Mouse (Mus musculus): ENCODE data around the gene Kctd8. TPM values are rescaled to one million over a fixed set of nuclear protein-coding genes. Genes with fewer than 3 reads are reported as not detected.

Gene Kctd8
- polyA plus RNA-seq, 1 experiment from 2014 or later: 9.8 TPM

DNA sequence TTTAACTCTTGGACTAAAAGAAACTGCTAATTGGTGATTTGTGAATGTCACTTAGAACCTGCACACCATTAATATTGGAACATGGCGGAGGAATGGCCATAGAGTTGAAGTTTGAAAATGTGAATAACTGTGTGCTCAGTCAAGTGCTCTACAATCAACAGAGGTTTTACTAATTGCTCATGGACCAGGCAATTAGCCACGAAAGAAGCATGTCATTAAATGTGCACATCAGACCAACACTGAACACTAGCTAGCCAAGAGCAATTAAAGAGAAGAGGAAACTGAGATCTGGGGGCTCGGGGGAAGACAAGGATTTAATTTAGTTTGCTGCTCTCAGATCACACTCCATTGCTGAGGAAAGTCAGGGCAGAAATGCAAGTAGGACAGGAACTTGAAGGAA is 126.3 kb downstream of the Kctd8 start:
- no peak for ATAC-seq
- 17% methylated on average over 3 of the region's 3 CpGs for WGBS
- Histone ChIP-seq H3K27me3 (replicated peaks; ENCODE audit: control insufficient read depth, insufficient read depth, low read length) (no peaks in the 10 kb centered on the region), H3K27ac (ENCODE audit: low read length) (no peak overlapping the region), H3K36me3 (ENCODE audit: control insufficient read depth, insufficient read depth) (no peaks in the 10 kb centered on the region), H3K4me2 (ENCODE audit: low read length) (no peak overlapping the region), H3K4me3 (replicated peaks; ENCODE audit: low read length) (no peak overlapping the region), H3K9ac (replicated peaks; ENCODE audit: low read depth, low read length) (no peak overlapping the region), H3K9me3 (ENCODE audit: control insufficient read depth, low read length) (no peaks in the 10 kb centered on the region), H3K4me1 (replicated peaks; ENCODE audit: control insufficient read depth, insufficient read depth, low read length) (no peaks in the 10 kb centered on the region)

DNA sequence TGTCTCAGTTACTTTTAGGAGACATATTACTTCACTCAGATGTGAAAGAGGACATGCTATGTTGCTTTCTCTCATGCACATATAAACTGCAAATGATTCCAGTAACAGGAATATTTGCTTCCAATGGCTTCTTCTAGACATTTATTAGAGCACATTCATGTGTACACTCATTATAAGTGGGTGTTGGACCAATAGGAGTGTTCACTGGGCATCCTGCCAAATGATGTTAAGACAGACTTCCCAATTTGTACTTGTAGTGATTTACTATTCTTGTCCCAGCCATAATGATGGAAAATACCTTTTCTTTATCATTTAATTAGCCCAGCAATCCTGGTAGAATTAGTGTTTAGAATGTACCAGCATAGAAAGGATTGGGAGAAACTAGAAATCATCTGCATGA is 132.1 kb downstream of the Kctd8 start:
- H3K4me2 ChIP-seq (ENCODE audit: low read length): no peak overlapping the region
- H3K36me3 ChIP-seq (ENCODE audit: control insufficient read depth, insufficient read depth): no peaks in the 10 kb centered on the region
- H3K9ac ChIP-seq (replicated peaks; ENCODE audit: low read depth, low read length): no peak overlapping the region
- no peaks in the 10 kb centered on the region for H3K27me3 ChIP-seq (replicated peaks; ENCODE audit: control insufficient read depth, insufficient read depth, low read length)
- H3K27ac ChIP-seq (ENCODE audit: low read length): no peak overlapping the region
- H3K4me3 ChIP-seq (replicated peaks; ENCODE audit: low read length): no peak overlapping the region
- no peaks in the 10 kb centered on the region for H3K4me1 ChIP-seq (replicated peaks; ENCODE audit: control insufficient read depth, insufficient read depth, low read length)
- no peaks in the 10 kb centered on the region for H3K9me3 ChIP-seq (ENCODE audit: control insufficient read depth, low read length)
- ATAC-seq: no peak

DNA sequence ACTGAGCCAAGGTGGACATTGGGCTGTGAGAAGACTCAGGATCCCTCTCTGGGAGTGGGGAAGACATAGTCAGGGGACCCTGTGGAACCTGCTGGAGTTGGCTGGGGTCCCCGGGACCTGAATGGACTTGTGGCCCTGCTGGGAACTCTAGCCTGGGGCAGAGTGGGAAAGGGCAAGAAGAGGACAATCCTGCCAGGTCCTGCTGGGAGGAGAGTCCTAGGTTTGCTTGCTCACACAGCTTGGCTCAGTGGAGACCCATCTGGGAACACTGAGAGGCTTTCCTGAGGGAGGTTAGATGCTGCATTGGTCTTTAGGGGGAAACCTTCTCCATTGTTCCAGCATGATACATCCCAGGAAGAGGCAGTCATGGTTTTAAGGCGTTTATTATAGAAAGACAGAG is 133.8 kb downstream of the Kctd8 start:
- H3K4me1 ChIP-seq (replicated peaks; ENCODE audit: control insufficient read depth, insufficient read depth, low read length): no peaks in the 10 kb centered on the region
- no peaks in the 10 kb centered on the region for H3K27me3 ChIP-seq (replicated peaks; ENCODE audit: control insufficient read depth, insufficient read depth, low read length)
- no peak overlapping the region for H3K4me2 ChIP-seq (ENCODE audit: low read length)
- 88% methylated on average over 2 of the region's 2 CpGs for WGBS
- H3K9me3 ChIP-seq (ENCODE audit: control insufficient read depth, low read length): no peaks in the 10 kb centered on the region
- no peak overlapping the region for H3K4me3 ChIP-seq (replicated peaks; ENCODE audit: low read length)
- no peak for ATAC-seq
- no peaks in the 10 kb centered on the region for H3K36me3 ChIP-seq (ENCODE audit: control insufficient read depth, insufficient read depth)
- no peak overlapping the region for H3K27ac ChIP-seq (ENCODE audit: low read length)
- H3K9ac ChIP-seq (replicated peaks; ENCODE audit: low read depth, low read length): no peak overlapping the region

DNA sequence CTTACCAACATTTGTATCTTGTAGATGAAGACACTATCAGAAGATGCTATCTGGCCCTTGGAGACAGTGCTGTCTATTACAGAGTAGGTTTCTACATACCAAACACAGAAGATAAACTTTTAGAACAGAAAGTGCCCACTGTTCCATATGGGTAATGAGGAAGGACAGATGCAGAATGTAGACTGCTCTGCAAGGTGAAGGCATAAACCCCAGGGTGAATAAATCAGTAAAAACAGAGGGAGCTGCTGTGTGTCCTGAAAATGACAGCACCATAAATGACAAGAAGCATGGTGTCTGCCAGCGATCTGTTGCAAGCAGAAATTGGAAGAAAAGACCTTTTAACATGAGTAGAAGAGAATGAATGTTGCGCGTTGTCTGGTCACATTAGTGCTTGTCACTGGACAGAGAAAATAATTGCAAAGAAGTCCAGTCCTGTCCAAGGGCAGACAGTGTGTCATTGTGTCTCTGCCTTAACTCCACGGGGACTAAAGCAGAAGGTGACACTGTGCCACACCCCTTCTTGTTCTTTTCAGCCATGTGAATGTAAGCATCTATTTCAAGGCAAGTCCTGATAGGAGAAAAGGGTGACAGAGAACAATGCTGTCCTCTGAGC is 181.5 kb downstream of the Kctd8 start:
- Histone ChIP-seq H3K4me2 (ENCODE audit: low read length) (no peak overlapping the region), H3K27ac (ENCODE audit: low read length) (no peak overlapping the region), H3K4me1 (replicated peaks; ENCODE audit: control insufficient read depth, insufficient read depth, low read length) (no peaks in the 10 kb centered on the region), H3K4me3 (replicated peaks; ENCODE audit: low read length) (no peak overlapping the region), H3K9me3 (ENCODE audit: control insufficient read depth, low read length) (no peaks in the 10 kb centered on the region), H3K36me3 (ENCODE audit: control insufficient read depth, insufficient read depth) (no peaks in the 10 kb centered on the region), H3K9ac (replicated peaks; ENCODE audit: low read depth, low read length) (no peak overlapping the region), H3K27me3 (replicated peaks; ENCODE audit: control insufficient read depth, insufficient read depth, low read length) (no peaks in the 10 kb centered on the region)
- WGBS: 67% methylated on average over 4 of the region's 4 CpGs
- no peak for ATAC-seq

DNA sequence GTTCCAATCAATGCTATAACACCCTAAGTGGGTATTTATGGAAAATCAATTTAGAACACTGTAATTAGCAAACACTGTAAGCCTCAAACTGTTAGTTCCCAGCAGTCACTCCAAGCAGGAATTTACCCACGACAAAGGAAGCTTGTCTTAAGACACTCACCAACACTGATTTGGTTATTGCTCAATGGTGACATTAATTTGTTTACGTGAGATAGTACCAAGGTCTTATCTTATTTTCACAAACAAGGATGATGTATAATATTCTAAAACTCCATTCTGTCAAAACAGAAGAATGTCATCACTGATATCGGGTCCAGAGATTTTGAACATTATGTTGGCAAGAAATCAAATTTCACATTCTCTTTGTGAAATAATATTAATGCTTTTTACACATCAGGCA is 185.0 kb downstream of the Kctd8 start:
- Histone ChIP-seq H3K27me3 (replicated peaks; ENCODE audit: control insufficient read depth, insufficient read depth, low read length) (no peaks in the 10 kb centered on the region), H3K36me3 (ENCODE audit: control insufficient read depth, insufficient read depth) (no peaks in the 10 kb centered on the region), H3K4me2 (ENCODE audit: low read length) (no peak overlapping the region), H3K27ac (ENCODE audit: low read length) (no peak overlapping the region), H3K9me3 (ENCODE audit: control insufficient read depth, low read length) (no peaks in the 10 kb centered on the region), H3K4me3 (replicated peaks; ENCODE audit: low read length) (no peak overlapping the region), H3K4me1 (replicated peaks; ENCODE audit: control insufficient read depth, insufficient read depth, low read length) (no peaks in the 10 kb centered on the region), H3K9ac (replicated peaks; ENCODE audit: low read depth, low read length) (no peak overlapping the region)
- 76% methylated on average over 3 of the region's 3 CpGs for WGBS
- no peak for ATAC-seq

DNA sequence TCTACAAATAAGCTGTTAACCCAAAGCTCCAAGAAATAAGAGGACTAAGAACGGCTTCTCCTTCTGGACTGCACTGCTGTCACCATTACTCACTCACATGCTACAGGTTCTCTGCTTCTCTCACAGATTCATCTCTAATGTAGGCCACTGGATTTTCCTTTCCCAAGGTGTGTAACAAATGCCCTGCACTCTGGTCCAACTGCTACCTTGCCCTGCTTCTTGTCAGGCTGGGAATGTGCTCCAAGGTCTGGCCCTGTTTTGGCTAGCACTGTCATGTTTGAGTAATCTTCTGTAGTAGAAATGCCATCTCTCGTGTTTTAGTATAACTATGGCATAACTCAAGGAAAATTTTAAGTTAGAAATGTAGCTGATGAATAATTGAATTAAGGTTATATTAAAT is 195.7 kb downstream of the Kctd8 start:
- WGBS: 95% methylated on average over 2 of the region's 2 CpGs
- H3K4me3 ChIP-seq (replicated peaks; ENCODE audit: low read length): no peak overlapping the region
- H3K9ac ChIP-seq (replicated peaks; ENCODE audit: low read depth, low read length): no peak overlapping the region
- ATAC-seq: no peak
- H3K27ac ChIP-seq (ENCODE audit: low read length): no peak overlapping the region
- no peaks in the 10 kb centered on the region for H3K27me3 ChIP-seq (replicated peaks; ENCODE audit: control insufficient read depth, insufficient read depth, low read length)
- no peaks in the 10 kb centered on the region for H3K9me3 ChIP-seq (ENCODE audit: control insufficient read depth, low read length)
- H3K36me3 ChIP-seq (ENCODE audit: control insufficient read depth, insufficient read depth): no peaks in the 10 kb centered on the region
- no peak overlapping the region for H3K4me2 ChIP-seq (ENCODE audit: low read length)
- no peaks in the 10 kb centered on the region for H3K4me1 ChIP-seq (replicated peaks; ENCODE audit: control insufficient read depth, insufficient read depth, low read length)

DNA sequence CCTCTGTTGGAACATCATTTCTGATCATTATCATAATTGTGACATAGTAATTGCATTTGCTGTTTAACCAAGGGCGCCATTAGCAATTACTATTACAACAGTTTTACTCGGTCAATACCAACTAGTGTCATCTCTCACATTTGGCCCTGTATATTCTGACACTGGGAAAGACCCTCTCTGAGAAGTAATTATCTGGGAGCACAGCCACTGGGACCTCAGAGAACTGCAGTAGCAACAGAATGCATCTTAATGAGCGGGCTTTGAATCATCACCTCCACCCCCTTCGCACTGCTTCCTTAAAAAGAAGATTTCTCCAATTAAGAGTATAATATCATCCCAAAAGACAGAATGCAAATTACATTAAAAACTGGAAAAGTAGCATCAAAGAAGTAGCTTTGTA is 200.4 kb downstream of the Kctd8 start:
- H3K27me3 ChIP-seq (replicated peaks; ENCODE audit: control insufficient read depth, insufficient read depth, low read length): no peaks in the 10 kb centered on the region
- no peaks in the 10 kb centered on the region for H3K36me3 ChIP-seq (ENCODE audit: control insufficient read depth, insufficient read depth)
- no peaks in the 10 kb centered on the region for H3K9me3 ChIP-seq (ENCODE audit: control insufficient read depth, low read length)
- H3K4me3 ChIP-seq (replicated peaks; ENCODE audit: low read length): no peak overlapping the region
- no peak overlapping the region for H3K27ac ChIP-seq (ENCODE audit: low read length)
- H3K4me2 ChIP-seq (ENCODE audit: low read length): no peak overlapping the region
- 61% methylated on average over 4 of the region's 4 CpGs for WGBS
- H3K4me1 ChIP-seq (replicated peaks; ENCODE audit: control insufficient read depth, insufficient read depth, low read length): no peaks in the 10 kb centered on the region
- no peak for ATAC-seq
- no peak overlapping the region for H3K9ac ChIP-seq (replicated peaks; ENCODE audit: low read depth, low read length)

DNA sequence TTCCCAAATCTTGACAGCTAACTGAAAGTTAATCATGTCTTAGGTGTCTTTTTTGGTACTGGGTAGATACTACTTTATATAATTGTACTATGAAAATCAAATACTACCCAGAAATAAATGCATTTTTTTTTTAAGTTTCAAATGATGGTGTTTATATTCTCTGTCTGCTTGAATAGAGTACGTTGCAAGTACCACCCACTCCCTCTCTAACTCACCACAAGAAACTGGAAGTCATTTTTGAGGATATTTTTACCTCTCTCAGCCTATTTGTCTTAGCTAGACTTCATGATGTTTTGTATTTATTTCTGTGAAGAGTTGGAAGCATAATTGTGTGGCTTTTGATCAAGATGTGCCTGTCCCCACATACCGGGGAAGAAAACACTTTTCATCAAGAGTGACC is 232.8 kb downstream of the Kctd8 start:
- 81% methylated on average over 2 of the region's 2 CpGs for WGBS

DNA sequence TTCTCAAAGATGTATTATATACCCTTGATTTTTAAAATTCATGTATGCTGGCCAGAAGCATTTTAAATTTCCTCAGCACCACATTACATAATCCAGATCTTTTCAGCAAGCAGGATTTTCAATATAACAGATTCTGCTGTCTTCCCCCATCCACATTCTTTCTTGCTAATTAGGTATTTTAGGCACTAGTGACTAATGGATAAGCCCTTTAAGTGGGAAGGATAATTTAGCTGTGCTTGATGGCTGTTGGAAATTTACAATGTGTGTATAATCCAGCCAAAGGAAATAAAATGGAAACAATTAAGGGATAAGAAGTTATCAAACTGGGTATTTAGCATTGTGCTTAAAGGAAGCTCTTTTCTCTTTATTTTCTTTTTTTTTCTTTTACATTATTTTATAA is 252.6 kb downstream of the Kctd8 start:
- H3K4me1 ChIP-seq (replicated peaks; ENCODE audit: control insufficient read depth, insufficient read depth, low read length): no peaks in the 10 kb centered on the region
- no peak overlapping the region for H3K9ac ChIP-seq (replicated peaks; ENCODE audit: low read depth, low read length)
- H3K9me3 ChIP-seq (ENCODE audit: control insufficient read depth, low read length): no peaks in the 10 kb centered on the region
- ATAC-seq: no peak
- no peaks in the 10 kb centered on the region for H3K27me3 ChIP-seq (replicated peaks; ENCODE audit: control insufficient read depth, insufficient read depth, low read length)
- H3K27ac ChIP-seq (ENCODE audit: low read length): no peak overlapping the region
- H3K4me3 ChIP-seq (replicated peaks; ENCODE audit: low read length): no peak overlapping the region
- H3K36me3 ChIP-seq (ENCODE audit: control insufficient read depth, insufficient read depth): no peaks in the 10 kb centered on the region
- H3K4me2 ChIP-seq (ENCODE audit: low read length): no peak overlapping the region

More for the DNA sequence above, 232.8 kb downstream of the Kctd8 start:
- Histone ChIP-seq H3K27ac (ENCODE audit: low read length) (no peak overlapping the region), H3K4me1 (replicated peaks; ENCODE audit: control insufficient read depth, insufficient read depth, low read length) (no peaks in the 10 kb centered on the region), H3K36me3 (ENCODE audit: control insufficient read depth, insufficient read depth) (no peaks in the 10 kb centered on the region), H3K9me3 (ENCODE audit: control insufficient read depth, low read length) (no peaks in the 10 kb centered on the region), H3K27me3 (replicated peaks; ENCODE audit: control insufficient read depth, insufficient read depth, low read length) (no peaks in the 10 kb centered on the region), H3K4me2 (ENCODE audit: low read length) (no peak overlapping the region), H3K9ac (replicated peaks; ENCODE audit: low read depth, low read length) (no peak overlapping the region), H3K4me3 (replicated peaks; ENCODE audit: low read length) (no peak overlapping the region)
- ATAC-seq: no peak
